Mouse (Mus musculus): Measurements from ENCODE around the gene Mael. TPM values are rescaled to one million over a fixed set of nuclear protein-coding genes. Genes with fewer than 3 reads are reported as not detected.

The Mael gene
- polyA plus RNA-seq, 1 experiment from 2014 or later = not detected

DNA sequence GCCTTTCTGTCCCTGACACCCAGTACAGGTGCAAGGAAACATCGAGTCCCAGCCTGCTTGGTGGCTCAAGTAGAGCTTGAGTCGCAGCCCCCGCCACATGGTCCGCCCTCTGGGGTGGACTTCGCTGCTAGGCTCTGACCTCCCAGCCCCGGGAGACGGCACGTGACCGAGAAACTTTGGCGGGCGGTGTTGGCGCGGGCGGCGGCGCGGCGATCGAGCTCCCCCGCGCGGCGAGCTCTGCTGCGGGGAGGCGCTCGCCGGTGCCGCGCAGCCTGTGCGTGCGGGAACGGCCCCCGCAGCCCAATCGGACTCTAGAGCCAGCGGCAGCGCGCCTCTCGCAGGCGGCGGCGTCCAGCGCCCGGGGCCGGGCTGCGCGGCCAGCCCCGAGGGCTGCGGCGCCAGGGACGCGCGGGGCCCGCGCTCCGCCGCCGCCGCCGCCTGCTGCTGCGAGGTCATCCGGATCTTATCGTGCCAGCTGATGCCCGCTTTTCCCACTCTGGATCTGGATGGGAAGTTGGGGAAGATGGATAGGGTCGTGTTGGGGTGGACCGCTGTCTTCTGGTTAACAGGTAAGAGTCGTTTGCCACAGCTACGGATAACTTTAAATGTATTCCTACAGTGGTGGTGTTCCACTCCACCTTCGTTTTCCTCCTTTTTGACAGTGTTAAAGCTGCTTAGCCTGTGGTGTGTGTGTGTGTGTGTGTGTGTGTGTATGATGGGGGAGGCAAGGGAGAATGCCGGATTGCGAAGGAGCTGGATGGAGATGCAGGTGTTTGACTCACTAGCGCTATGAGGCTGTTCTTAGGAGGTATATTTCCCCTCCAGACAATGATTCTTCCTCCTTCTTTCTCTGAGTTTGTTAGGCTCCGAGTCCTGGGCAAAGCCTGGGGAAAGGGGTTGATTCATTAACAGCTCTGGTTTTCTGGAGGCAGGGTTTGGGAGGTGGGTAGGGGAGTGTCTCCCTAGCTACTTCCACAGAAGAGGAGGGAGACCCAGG, 15.6 kb upstream of the Mael start, which contains the start of gene Ildr2:
Gene Ildr2 (plus strand): TSS at position 242 of the 997 bp plus-strand sequence.
- Histone ChIP-seq H3K36me3 (ENCODE audit: control insufficient read depth, insufficient read depth) (no peaks in the 10 kb centered on the region), H3K4me2 (ENCODE audit: low read length) (peak within 1 kb of the TSS; percentile 82), H3K9ac (replicated peaks; ENCODE audit: low read depth, low read length) (peak within 1 kb of the TSS; percentile 78), H3K4me3 (replicated peaks; ENCODE audit: low read length) (peak within 1 kb of the TSS; percentile 68), H3K27ac (ENCODE audit: low read length) (0 out of 2 replicates have a peak within 1 kb of the TSS, but pooled peaks have one; percentile 16), H3K4me1 (replicated peaks; ENCODE audit: control insufficient read depth, insufficient read depth, low read length) (peaks cover 15% of the 10 kb centered on the region), H3K27me3 (replicated peaks; ENCODE audit: control insufficient read depth, insufficient read depth, low read length) (no peaks in the 10 kb centered on the region), H3K9me3 (ENCODE audit: control insufficient read depth, low read length) (no peaks in the 10 kb centered on the region)
- under 1% methylated on average over 72 of the region's 72 CpGs for WGBS
- peak; percentile 79 for ATAC-seq

GRCm38 (mm10) chr1:166244285-166244684, 5.7 kb upstream of the Mael start:
- 58% methylated on average over 6 of the region's 6 CpGs for WGBS
- H3K27me3 ChIP-seq (replicated peaks; ENCODE audit: control insufficient read depth, insufficient read depth, low read length) = no peaks in the 10 kb centered on the region
- H3K4me3 ChIP-seq (replicated peaks; ENCODE audit: low read length) = no peak overlapping the region
- no peaks in the 10 kb centered on the region for H3K4me1 ChIP-seq (replicated peaks; ENCODE audit: control insufficient read depth, insufficient read depth, low read length)
- H3K9me3 ChIP-seq (ENCODE audit: control insufficient read depth, low read length) = no peaks in the 10 kb centered on the region
- no peak overlapping the region for H3K9ac ChIP-seq (replicated peaks; ENCODE audit: low read depth, low read length)
- no peak overlapping the region for H3K27ac ChIP-seq (ENCODE audit: low read length)
- no peaks in the 10 kb centered on the region for H3K36me3 ChIP-seq (ENCODE audit: control insufficient read depth, insufficient read depth)
- no peak overlapping the region for H3K4me2 ChIP-seq (ENCODE audit: low read length)
- no peak for ATAC-seq

DNA sequence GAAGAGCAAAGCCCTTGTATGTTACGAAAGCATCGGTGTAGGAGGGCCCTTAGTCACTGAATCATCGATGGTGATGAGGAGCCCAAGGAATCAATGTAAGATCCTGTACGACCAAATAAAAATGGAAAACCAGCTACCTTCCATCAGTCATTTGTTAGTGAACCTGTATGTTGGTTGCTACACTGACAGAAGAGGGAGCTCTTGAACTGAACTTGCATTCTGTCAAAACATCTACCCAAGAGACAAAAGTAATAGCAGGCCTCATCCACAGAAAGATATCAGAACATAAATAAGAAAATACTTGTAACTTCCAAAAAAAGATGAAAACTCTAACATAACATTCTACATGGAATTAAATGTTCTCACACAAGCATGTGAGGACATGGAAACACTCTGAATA, 24.4 kb downstream of the Mael start:
- WGBS = 84% methylated on average over 4 of the region's 4 CpGs

GRCm38 (mm10) chr1:166209371-166209770, 29.2 kb downstream of the Mael start:
- Histone ChIP-seq H3K4me3 (replicated peaks; ENCODE audit: low read length) (no peak overlapping the region), H3K9me3 (ENCODE audit: control insufficient read depth, low read length) (no peaks in the 10 kb centered on the region), H3K4me1 (replicated peaks; ENCODE audit: control insufficient read depth, insufficient read depth, low read length) (no peaks in the 10 kb centered on the region), H3K27ac (ENCODE audit: low read length) (no peak overlapping the region), H3K4me2 (ENCODE audit: low read length) (no peak overlapping the region), H3K9ac (replicated peaks; ENCODE audit: low read depth, low read length) (no peak overlapping the region), H3K36me3 (ENCODE audit: control insufficient read depth, insufficient read depth) (no peaks in the 10 kb centered on the region), H3K27me3 (replicated peaks; ENCODE audit: control insufficient read depth, insufficient read depth, low read length) (no peaks in the 10 kb centered on the region)
- 87% methylated on average over 6 of the region's 6 CpGs for WGBS
- ATAC-seq = no peak

More for the DNA sequence above, 24.4 kb downstream of the Mael start:
- H3K4me1 ChIP-seq (replicated peaks; ENCODE audit: control insufficient read depth, insufficient read depth, low read length) = no peaks in the 10 kb centered on the region
- no peak overlapping the region for H3K9ac ChIP-seq (replicated peaks; ENCODE audit: low read depth, low read length)
- no peak overlapping the region for H3K27ac ChIP-seq (ENCODE audit: low read length)
- ATAC-seq = no peak
- H3K27me3 ChIP-seq (replicated peaks; ENCODE audit: control insufficient read depth, insufficient read depth, low read length) = no peaks in the 10 kb centered on the region
- no peaks in the 10 kb centered on the region for H3K9me3 ChIP-seq (ENCODE audit: control insufficient read depth, low read length)
- no peak overlapping the region for H3K4me3 ChIP-seq (replicated peaks; ENCODE audit: low read length)
- H3K4me2 ChIP-seq (ENCODE audit: low read length) = no peak overlapping the region
- no peaks in the 10 kb centered on the region for H3K36me3 ChIP-seq (ENCODE audit: control insufficient read depth, insufficient read depth)

DNA sequence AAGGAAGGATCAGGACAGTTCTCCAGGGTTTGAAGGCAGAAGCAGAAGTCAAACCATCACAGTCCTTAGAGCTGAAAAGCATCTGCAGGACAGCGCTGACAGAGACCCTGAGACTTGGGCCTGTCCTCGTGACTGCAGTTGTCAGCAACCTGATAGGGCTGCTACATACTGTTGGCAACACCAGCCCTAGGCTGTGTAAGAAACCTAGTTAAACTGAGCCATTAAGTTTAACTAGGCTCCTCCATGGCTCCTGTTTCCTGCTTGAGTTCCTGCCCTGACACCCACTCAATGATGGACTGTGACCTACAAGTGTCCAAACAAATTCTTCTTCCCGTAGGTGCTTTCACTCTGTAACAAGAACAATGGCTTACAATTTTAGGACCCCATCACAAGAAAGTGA, 33.4 kb downstream of the Mael start:
- H3K9me3 ChIP-seq (ENCODE audit: control insufficient read depth, low read length) = no peaks in the 10 kb centered on the region
- no peak overlapping the region for H3K9ac ChIP-seq (replicated peaks; ENCODE audit: low read depth, low read length)
- ATAC-seq = no peak
- H3K4me1 ChIP-seq (replicated peaks; ENCODE audit: control insufficient read depth, insufficient read depth, low read length) = no peaks in the 10 kb centered on the region
- no peak overlapping the region for H3K27ac ChIP-seq (ENCODE audit: low read length)
- no peaks in the 10 kb centered on the region for H3K36me3 ChIP-seq (ENCODE audit: control insufficient read depth, insufficient read depth)
- no peak overlapping the region for H3K4me2 ChIP-seq (ENCODE audit: low read length)
- 89% methylated on average over 3 of the region's 3 CpGs for WGBS
- no peak overlapping the region for H3K4me3 ChIP-seq (replicated peaks; ENCODE audit: low read length)
- H3K27me3 ChIP-seq (replicated peaks; ENCODE audit: control insufficient read depth, insufficient read depth, low read length) = no peaks in the 10 kb centered on the region

DNA sequence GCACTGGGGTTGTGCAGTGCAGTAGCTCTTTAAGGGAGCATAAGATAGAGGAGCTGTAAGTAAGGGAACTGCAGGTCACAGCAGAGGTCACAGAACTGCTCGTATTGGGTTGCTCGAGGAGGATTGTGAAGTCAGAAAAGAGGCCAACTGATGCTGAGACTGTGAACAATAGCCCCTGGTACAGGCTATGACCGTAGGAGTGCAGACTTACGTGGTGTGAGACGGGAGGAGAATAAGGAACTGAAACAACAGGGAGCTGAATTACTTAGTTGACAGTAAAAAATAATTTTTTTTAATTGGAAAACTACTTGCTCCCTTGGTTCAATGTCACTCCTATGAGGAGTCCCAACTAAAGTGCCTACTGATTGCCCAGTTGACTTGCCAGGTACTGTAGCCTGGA, 34.4 kb downstream of the Mael start:
- H3K36me3 ChIP-seq (ENCODE audit: control insufficient read depth, insufficient read depth) = no peaks in the 10 kb centered on the region
- no peaks in the 10 kb centered on the region for H3K9me3 ChIP-seq (ENCODE audit: control insufficient read depth, low read length)
- H3K4me1 ChIP-seq (replicated peaks; ENCODE audit: control insufficient read depth, insufficient read depth, low read length) = no peaks in the 10 kb centered on the region
- H3K4me3 ChIP-seq (replicated peaks; ENCODE audit: low read length) = no peak overlapping the region
- no peaks in the 10 kb centered on the region for H3K27me3 ChIP-seq (replicated peaks; ENCODE audit: control insufficient read depth, insufficient read depth, low read length)
- 30% methylated on average over 5 of the region's 5 CpGs for WGBS
- ATAC-seq = no peak
- no peak overlapping the region for H3K9ac ChIP-seq (replicated peaks; ENCODE audit: low read depth, low read length)
- H3K4me2 ChIP-seq (ENCODE audit: low read length) = no peak overlapping the region
- no peak overlapping the region for H3K27ac ChIP-seq (ENCODE audit: low read length)

DNA sequence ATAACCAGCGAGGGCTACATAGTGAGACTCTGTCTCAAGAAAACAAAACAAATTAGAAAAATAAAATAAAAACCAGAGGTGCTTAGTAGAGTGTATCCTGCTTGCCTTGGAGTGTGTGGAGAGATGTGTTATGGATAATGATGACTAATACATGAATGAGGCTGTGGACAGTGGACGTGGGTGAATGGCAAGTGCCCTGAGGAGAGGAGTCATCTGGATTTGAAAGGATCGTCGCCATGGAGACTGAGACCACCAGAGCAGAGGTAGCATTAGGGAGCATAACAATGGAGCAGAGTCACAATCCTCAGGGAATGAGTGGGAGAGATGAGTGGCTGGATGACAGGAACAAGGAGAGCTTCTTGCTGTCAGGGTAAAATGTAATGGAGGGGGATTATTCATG, 48.7 kb downstream of the Mael start:
- 68% methylated on average over 4 of the region's 4 CpGs for WGBS
- Histone ChIP-seq H3K9me3 (ENCODE audit: control insufficient read depth, low read length) (no peaks in the 10 kb centered on the region), H3K4me1 (replicated peaks; ENCODE audit: control insufficient read depth, insufficient read depth, low read length) (no peaks in the 10 kb centered on the region), H3K4me2 (ENCODE audit: low read length) (no peak overlapping the region), H3K4me3 (replicated peaks; ENCODE audit: low read length) (no peak overlapping the region), H3K27ac (ENCODE audit: low read length) (no peak overlapping the region), H3K36me3 (ENCODE audit: control insufficient read depth, insufficient read depth) (no peaks in the 10 kb centered on the region), H3K9ac (replicated peaks; ENCODE audit: low read depth, low read length) (no peak overlapping the region), H3K27me3 (replicated peaks; ENCODE audit: control insufficient read depth, insufficient read depth, low read length) (no peaks in the 10 kb centered on the region)
- no peak for ATAC-seq

DNA sequence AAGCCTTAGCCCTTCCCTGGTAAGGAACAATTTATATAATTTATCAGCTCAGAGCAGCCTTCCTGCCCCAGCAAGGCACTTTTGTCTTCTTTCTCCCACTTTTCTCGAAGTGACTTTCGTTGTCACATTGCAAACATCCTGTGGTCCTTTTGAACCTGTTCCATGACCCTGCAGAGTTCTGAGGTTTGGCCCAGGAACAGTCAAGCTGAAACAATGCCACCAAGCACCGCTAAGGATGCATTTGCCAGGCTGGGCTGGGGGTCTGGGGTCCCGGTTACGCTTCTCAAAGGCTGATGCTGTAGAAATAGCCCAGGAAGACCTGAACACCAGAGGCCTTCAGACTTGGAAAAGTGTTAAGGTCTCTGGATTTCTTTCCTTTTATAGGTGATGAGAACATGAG, 53.2 kb downstream of the Mael start:
- WGBS = 78% methylated on average over 5 of the region's 5 CpGs
- no peak for ATAC-seq
- H3K4me3 ChIP-seq (replicated peaks; ENCODE audit: low read length) = no peak overlapping the region
- peaks cover 6% of the 10 kb centered on the region; the same call in 1 of the 2 replicates for H3K4me1 ChIP-seq (replicated peaks; ENCODE audit: control insufficient read depth, insufficient read depth, low read length)
- H3K4me2 ChIP-seq (ENCODE audit: low read length) = no peak overlapping the region
- no peaks in the 10 kb centered on the region for H3K36me3 ChIP-seq (ENCODE audit: control insufficient read depth, insufficient read depth)
- H3K27ac ChIP-seq (ENCODE audit: low read length) = no peak overlapping the region
- H3K9ac ChIP-seq (replicated peaks; ENCODE audit: low read depth, low read length) = no peak overlapping the region
- H3K9me3 ChIP-seq (ENCODE audit: control insufficient read depth, low read length) = no peaks in the 10 kb centered on the region
- no peaks in the 10 kb centered on the region for H3K27me3 ChIP-seq (replicated peaks; ENCODE audit: control insufficient read depth, insufficient read depth, low read length)

- Histone ChIP-seq H3K9ac (replicated peaks; ENCODE audit: low read depth, low read length) (no peak overlapping the region), H3K4me3 (replicated peaks; ENCODE audit: low read length) (no peak overlapping the region), H3K9me3 (ENCODE audit: control insufficient read depth, low read length) (no peaks in the 10 kb centered on the region), H3K36me3 (ENCODE audit: control insufficient read depth, insufficient read depth) (no peaks in the 10 kb centered on the region), H3K27me3 (replicated peaks; ENCODE audit: control insufficient read depth, insufficient read depth, low read length) (no peaks in the 10 kb centered on the region), H3K4me1 (replicated peaks; ENCODE audit: control insufficient read depth, insufficient read depth, low read length) (peaks cover 6% of the 10 kb centered on the region; the same call in 1 of the 2 replicates), H3K4me2 (ENCODE audit: low read length) (no peak overlapping the region), H3K27ac (ENCODE audit: low read length) (no peak overlapping the region)
- 83% methylated on average over 22 of the region's 22 CpGs for WGBS
- no peak for ATAC-seq
These were observed 53.9 kb downstream of the Mael start for GRCm38 (mm10) chr1:166184391-166185229.

Measured in forebrain, embryonic 16.5 days (tissue).